19 mouse cellular contexts compared by ENCODE assay signal in the genomic region with DNA sequence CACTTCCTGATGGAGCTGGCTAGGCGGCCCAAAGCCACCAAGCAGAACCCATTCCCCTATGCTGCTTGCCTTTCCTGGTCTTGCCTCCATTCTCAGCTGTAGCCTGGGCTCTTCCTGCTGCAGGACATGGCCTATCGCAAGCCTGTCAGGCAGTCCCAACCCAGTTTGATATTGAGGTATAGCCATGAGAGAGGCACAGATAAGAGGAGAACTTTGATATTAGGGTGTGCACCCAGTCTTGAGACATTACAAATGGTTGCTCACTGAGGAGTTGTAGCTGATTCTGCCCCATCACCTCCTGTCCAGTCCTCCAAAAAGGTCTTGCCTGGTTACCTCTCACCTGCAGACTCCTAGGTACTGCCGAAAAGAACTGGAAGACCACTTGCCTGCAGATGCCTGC. TPM values are rescaled to one million over a fixed set of nuclear protein-coding genes. Genes with fewer than 3 reads are reported as not detected.
DNase-seq lines count a peak whose midpoint lies in the region; ATAC-seq lines count a peak whose summit lies in the region.
"Had no signal": no experiment of that assay in that cellular context is flagged by ENCODE, and none has a peak within 500 bp of the region (broad histone marks: within the 10 kb centered on the region; RNA-seq: fewer than 3 reads in every experiment).

No protein-coding gene starts in this region.

- intact Hi-C loops in heart, postnatal 14 days (cut with DNase I), result no loop called here

- peak overlapping the region; percentile 95 for H3K27ac ChIP-seq in liver, embryonic 16.5 days (ENCODE audit: low read length)
- H3K27ac ChIP-seq in forebrain, embryonic 10.5 days, result no peak overlapping the region
- H3K27ac ChIP-seq: embryonic facial prominence, embryonic 13.5 days; limb, embryonic 10.5 days had no signal

- peaks cover 59% of the 10 kb centered on the region for H3K4me1 ChIP-seq in liver, embryonic 16.5 days (ENCODE audit: control insufficient read depth, low read depth, low read length)
- no peaks in the 10 kb centered on the region for H3K4me1 ChIP-seq in forebrain, embryonic 10.5 days
- H3K4me1 ChIP-seq: embryonic facial prominence, embryonic 13.5 days; limb, embryonic 10.5 days had no signal

- no peaks in the 10 kb centered on the region for H3K36me3 ChIP-seq in liver, embryonic 16.5 days (ENCODE audit: control insufficient read depth, insufficient read depth)
- no peaks in the 10 kb centered on the region for H3K36me3 ChIP-seq in forebrain, embryonic 10.5 days (replicated peaks)
- H3K36me3 ChIP-seq: embryonic facial prominence, embryonic 13.5 days; limb, embryonic 10.5 days had no signal

- peak overlapping the region; percentile 72 for H3K9ac ChIP-seq in liver, embryonic 16.5 days (ENCODE audit: low read depth, low read length)
- H3K9ac ChIP-seq: embryonic facial prominence, embryonic 13.5 days had no signal

- ATAC-seq in hematopoietic stem cell, adult 5-6 weeks (replicated peaks in 1 of 2; ENCODE audit: insufficient read depth in 1 of 2, low FRiP score in 2 of 2, low TSS enrichment in 1 of 2, low read depth in 1 of 2, poor library complexity in 2 of 2, severe bottlenecking in 2 of 2), result peak; percentile 48 to 58; a peak in 1 of 4 replicates
- ATAC-seq in liver, embryonic 16.5 days (ENCODE audit: low read depth), result peak; percentile 96
- ATAC-seq: activated CD4-positive, CD25-positive, alpha-beta regulatory T cell, adult 4 months; CD4-positive, CD25-positive, alpha-beta regulatory T cell, adult 4 months; forebrain, embryonic 14.5 days had no signal

- H3K4me3 ChIP-seq in liver, embryonic 16.5 days (ENCODE audit: low read depth, low read length), result peak overlapping the region; percentile 62
- no peak overlapping the region for H3K4me3 ChIP-seq in forebrain, embryonic 10.5 days
- H3K4me3 ChIP-seq: embryonic facial prominence, embryonic 13.5 days; limb, embryonic 10.5 days; myocyte had no signal

- H3K4me2 ChIP-seq in liver, embryonic 16.5 days (ENCODE audit: low read depth, low read length), result peak overlapping the region; percentile 78
- H3K4me2 ChIP-seq: embryonic facial prominence, embryonic 13.5 days; midbrain, embryonic 11.5 days had no signal

- no peaks in the 10 kb centered on the region for H3K9me3 ChIP-seq in liver, embryonic 16.5 days (replicated peaks; ENCODE audit: control insufficient read depth, low read length)
- H3K9me3 ChIP-seq in forebrain, embryonic 10.5 days, result no peaks in the 10 kb centered on the region
- H3K9me3 ChIP-seq: embryonic facial prominence, embryonic 13.5 days; limb, embryonic 10.5 days had no signal

- no peaks in the 10 kb centered on the region for H3K27me3 ChIP-seq in liver, embryonic 16.5 days (ENCODE audit: control insufficient read depth, insufficient read depth, low read depth, low read length)
- no peaks in the 10 kb centered on the region for H3K27me3 ChIP-seq in forebrain, embryonic 10.5 days (ENCODE audit: poor library complexity, severe bottlenecking)
- H3K27me3 ChIP-seq: embryonic facial prominence, embryonic 13.5 days had no signal

- peak; percentile 82 for DNase-seq in c-Kit-positive CD71-positive TER-119-negative erythroid progenitor cells, embryonic 14.5 days (ENCODE audit: low read depth)
- peak; percentile 61 to 74 for DNase-seq in spleen, postnatal 36 days (ENCODE audit: low spot score in 2 of 2)
- no peak for DNase-seq in adrenal gland, postnatal 10 days
- DNase-seq in heart, postnatal 14 days, result no peak
- DNase-seq in forebrain, embryonic 10.5 days (ENCODE audit: extremely low spot score, low spot score), result no peak
- DNase-seq in right cerebral cortex, postnatal 36 days (ENCODE audit: low spot score in 2 of 2), result no peak
- DNase-seq: cerebellum, postnatal 14 days; kidney, postnatal 25 days; right cerebral cortex, postnatal 4 days; thymus, postnatal 25 days had no signal

- WGBS in liver, embryonic 16.5 days (ENCODE audit: insufficient replicate concordance), result 31% methylated on average over 3 of the region's 3 CpGs
- 84% methylated on average over 3 of the region's 3 CpGs for WGBS in forebrain, embryonic 10.5 days

RNA-seq across cellular contexts. Expression of a gene that starts 6.5 kb away (rescaled TPM):
- 385 and 563 TPM in 2 replicates for total RNA-seq in hematopoietic stem cell, adult 5-6 weeks (2017)
- 301 and 303 TPM in 2 replicates for polyA plus RNA-seq in liver, embryonic 16.5 days (2015; fragmentation: Nextera tagmentation; extraction: Ambion mirVana)
- total RNA-seq in adrenal gland, postnatal 10 days (2021), result 100 to 1,000 TPM; 149 to 195 TPM
- 10 to 100 TPM; 50.6 to 59.0 TPM for total RNA-seq in heart, postnatal 14 days (2021)
- polyA plus RNA-seq in forebrain, embryonic 10.5 days (2016; fragmentation: Nextera tagmentation; extraction: Ambion mirVana), result 344 and 385 TPM in 2 replicates

Comparison
In these comparisons a context has a peak if more than half of its experiments do, and no peak if none do; other contexts are left out.
1. DNase-seq: peak in c-Kit-positive CD71-positive TER-119-negative erythroid progenitor cells, embryonic 14.5 days (single experiment) and spleen, postnatal 36 days (2 of 2); none in adrenal gland, postnatal 10 days (single experiment), heart, postnatal 14 days (0 of 2), forebrain, embryonic 10.5 days (single experiment) and right cerebral cortex, postnatal 36 days (0 of 2).